Mouse (Mus musculus) lung, postnatal 14 days (tissue): Measurements from ENCODE around the gene Shc1.
A peak's percentile ranks its signal among the peaks of the same experiment; 100 is the strongest.

Experiments used
- DNase-seq: peaks from one replicate; pipeline ENCODE4 v3.0.0; 2021

Gene Shc1

DNA sequence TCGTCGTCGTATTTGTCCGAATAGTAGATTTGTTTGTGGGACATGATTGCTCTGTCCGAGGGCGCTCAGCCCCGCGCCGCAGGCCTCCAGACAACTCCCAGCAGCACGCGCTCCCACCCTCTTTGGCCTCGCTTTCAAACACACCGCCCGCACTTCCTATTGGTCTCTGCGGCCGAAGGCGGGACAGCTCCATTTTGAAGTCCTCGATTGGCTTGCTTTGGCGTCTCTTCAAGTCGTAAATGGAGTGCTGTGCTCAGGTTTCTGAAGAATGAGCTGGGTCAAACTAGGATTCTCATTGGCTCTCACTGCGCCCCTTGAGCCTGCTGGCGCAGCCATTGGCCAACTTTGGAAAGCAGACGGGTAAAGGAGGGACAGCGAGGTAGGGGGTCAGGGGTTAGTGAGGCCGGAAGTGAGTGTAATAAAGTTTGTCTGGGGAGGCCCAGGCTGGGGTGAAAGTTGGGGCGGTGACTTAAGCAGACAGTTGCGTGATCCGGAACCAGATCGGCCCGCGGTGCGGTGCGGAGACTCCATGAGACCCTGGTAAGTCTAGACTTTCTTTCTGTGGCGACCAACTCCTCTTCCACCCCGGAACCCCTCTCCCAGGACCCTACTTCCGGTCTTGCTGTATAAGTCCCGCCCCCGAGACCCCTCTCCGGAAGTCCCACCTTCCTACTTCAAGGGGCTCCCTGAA, at the start of gene Shc1, which contains the start of gene Cks1b:
Gene Shc1 (plus strand): TSS at position 274 of the 691 bp plus-strand sequence.
Gene Cks1b (minus strand): TSS at position 214 of the 691 bp plus-strand sequence.
- DNase-seq = peak; percentile 91

- no peak for DNase-seq
Observed at GRCm38 (mm10) chr3:89373581-89374231, 44.5 kb upstream of the Shc1 start.

GRCm38 (mm10) chr3:89377831-89378230, 40.4 kb upstream of the Shc1 start:
- DNase-seq = no peak

DNA sequence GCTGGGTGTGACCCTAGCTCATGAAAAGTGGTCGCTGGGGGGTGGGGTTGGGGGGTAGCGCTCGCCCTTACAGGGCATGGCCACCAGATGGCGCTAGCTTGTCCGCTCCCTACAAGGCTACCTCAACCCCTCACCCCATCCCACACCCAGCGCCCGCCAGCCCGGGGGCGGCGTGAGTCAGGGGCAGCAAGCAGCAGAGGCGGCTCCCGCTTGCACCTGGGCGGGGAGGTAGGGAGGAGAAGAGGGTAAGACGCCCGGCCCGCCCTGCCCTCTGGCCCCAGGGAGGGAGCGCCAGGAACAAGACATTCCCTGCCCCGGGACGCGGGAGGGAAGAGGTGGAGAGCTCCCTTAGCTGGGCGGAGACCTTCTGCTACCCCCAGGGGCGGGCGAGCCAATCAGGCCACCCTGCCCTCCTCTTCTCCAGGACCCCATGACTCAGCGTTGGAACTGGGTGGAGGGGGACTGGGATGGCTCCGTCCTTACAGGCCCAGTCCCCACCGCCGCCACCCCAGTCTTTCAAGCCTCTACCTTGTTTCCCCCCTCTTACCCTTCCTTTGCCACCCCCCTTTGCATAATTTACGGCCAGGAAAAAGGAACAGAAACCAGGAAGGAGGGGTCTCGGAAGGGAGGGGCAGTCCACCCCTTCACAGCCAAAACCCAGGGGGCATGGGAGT, 39.7 kb upstream of the Shc1 start:
- DNase-seq = peak; percentile 80

GRCm38 (mm10) chr3:89379388-89380131, 38.7 kb upstream of the Shc1 start:
- DNase-seq = no peak

DNA sequence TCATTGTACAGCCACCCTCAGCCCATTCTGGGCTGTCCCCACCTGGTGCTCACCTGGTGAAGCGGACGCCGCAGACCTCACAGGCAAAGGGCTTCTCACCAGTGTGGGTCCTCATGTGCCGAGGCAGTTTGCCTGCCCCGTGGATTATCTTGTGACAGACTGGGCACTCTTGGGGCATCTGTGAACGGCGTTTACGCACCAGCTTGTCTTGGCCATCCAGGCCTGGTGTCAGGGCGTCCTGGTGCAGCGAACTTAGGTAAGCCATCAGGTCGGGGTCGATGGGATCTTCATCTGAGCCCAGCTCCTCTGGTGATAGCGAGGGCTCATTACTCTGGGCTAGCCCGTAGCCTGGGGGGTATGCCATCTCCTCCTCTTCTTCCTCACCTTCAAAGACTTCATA, 38.0 kb upstream of the Shc1 start:
- DNase-seq = no peak

DNA sequence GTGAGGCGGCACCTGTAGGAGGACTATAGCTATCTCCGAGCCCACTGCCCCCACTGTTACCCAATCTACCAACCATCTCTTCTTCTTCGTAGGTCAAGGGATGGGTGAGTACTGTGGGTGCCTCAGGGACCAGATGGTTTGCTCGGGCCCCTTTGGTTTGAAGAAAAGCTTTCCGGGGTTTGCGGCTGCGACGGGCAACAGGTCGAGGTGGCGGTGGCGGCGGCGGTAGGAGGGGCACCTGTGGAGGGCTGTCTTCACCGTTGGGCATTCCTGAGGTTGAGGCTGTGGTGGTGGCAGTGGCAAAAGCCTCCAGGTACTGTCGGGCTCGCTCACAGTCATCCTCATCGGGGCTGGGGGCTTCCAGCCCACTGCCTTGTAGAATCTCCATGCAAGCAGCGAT, 37.5 kb upstream of the Shc1 start:
- no peak for DNase-seq

DNA sequence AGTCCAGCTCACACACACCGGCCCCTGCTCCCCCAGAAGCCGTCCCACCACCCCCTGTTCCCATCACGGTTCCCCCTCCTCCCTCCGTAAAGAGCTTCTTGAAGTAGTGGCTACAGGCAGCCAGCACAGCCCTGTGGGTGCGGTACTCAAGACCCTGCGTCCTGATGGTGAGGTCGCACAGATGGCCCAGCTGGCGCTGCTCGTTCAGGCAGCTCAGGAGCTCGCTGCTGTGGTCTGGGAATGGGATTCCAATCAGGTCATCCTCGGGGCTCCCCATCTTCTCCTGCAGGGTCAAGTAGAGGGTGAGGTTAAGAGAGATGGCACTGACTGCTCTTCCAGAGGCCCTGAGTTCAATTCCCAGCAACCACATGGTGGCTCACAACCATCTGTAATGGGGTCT, 37.0 kb upstream of the Shc1 start:
- DNase-seq = no peak

GRCm38 (mm10) chr3:89382033-89382882, 36.0 kb upstream of the Shc1 start:
- no peak for DNase-seq

GRCm38 (mm10) chr3:89382950-89383349, 35.3 kb upstream of the Shc1 start:
- no peak for DNase-seq

DNA sequence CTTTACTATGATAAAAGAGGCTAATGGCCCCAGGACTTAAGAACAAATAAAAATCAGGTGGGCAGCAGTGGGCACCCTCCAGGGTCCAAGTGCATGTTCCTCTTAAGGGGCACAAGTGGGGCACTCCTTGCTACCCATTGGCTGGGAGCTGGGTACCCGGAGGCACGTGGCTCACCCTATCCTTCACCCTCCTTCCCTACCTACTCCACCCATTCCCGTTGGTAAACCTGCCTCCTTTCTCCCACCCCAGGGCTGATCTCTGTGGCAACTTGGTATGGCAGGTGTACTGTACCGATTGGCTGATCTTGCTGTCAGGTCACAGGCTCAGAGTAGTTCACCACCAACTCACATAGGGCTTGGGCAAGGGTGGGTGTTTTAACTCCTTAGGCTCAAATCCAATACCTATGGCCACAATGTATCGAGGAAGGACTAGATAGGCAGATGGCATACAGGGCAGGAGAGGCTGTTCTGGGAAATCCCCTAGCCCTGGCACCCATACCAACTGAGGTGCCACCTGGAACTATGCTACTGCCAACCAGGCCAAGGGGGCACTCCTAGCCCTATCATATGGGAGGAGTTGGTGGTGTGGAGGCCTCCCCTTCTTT, 34.5 kb upstream of the Shc1 start:
- no peak for DNase-seq

- DNase-seq = no peak
Observed at GRCm38 (mm10) chr3:89384331-89385076, 33.7 kb upstream of the Shc1 start.

- DNase-seq = no peak
Observed at GRCm38 (mm10) chr3:89385451-89385850, 32.8 kb upstream of the Shc1 start.

GRCm38 (mm10) chr3:89386438-89387420, 31.5 kb upstream of the Shc1 start:
- no peak for DNase-seq

DNA sequence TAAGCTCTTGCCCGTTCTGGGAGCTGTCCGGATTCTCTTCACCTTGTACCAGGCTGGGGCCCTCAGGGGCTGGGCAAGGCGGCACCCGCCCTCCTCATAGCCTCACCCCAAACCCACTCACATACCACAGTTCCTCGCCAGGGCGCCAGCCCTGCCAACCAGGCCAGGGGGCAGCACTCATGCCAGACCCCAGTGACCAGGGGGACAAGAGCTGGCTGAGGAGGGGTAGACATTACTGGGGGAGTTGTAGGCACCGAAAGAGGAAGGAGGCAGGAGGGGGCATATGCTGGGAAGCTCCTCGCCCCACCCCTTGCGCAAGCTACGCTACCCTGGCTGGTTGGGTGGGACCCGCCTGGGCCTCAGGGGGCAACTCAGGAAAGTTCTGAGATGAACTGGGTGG, 30.6 kb upstream of the Shc1 start:
- DNase-seq = no peak

DNA sequence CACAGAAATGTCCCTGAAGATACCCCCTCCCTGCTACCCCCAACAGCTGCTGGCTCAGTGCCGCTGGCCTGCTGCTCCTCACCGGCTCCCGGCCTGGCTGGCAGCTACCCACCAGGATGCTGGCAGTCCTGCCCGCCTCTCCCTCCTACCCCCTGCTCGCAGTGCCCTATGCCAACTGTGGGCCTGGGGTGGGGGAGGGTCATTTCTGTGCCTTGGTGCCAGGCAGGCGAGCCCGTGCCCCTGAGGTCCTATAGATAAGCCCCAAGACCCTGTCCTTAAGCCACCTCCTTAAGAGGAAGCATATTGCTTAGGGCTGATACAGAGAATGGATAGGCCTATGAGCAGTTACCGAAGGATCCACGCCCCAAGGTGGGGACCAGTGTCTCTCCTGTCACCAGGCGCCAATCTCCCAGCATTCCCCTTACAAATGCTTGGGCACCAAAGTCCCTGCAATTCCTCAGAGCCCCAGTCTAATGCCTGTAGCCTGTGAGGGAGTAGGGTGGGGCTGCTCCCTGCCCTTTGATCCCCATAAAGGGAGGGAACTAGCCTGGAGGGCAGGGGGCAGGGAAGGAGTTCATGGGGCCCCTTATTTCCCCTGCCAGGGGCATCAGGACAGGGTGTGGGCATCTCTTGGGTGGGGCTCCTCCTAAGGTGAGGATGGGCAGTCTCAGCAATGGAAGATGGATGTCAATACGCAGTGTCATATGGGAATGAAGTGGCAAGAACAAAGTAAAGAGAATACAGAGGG, 29.9 kb upstream of the Shc1 start:
- DNase-seq = no peak

GRCm38 (mm10) chr3:89388901-89389740, 29.1 kb upstream of the Shc1 start:
- no peak for DNase-seq

- DNase-seq = no peak
Observed at GRCm38 (mm10) chr3:89390111-89390515, 28.1 kb upstream of the Shc1 start.
